Mouse (Mus musculus): ENCODE results near the gene Dirc2. TPM values are rescaled to one million over a fixed set of nuclear protein-coding genes. Genes with fewer than 3 reads are reported as not detected.

The Dirc2 gene
- polyA plus RNA-seq, 2 experiments: 20.5 to 22.9 TPM

DNA sequence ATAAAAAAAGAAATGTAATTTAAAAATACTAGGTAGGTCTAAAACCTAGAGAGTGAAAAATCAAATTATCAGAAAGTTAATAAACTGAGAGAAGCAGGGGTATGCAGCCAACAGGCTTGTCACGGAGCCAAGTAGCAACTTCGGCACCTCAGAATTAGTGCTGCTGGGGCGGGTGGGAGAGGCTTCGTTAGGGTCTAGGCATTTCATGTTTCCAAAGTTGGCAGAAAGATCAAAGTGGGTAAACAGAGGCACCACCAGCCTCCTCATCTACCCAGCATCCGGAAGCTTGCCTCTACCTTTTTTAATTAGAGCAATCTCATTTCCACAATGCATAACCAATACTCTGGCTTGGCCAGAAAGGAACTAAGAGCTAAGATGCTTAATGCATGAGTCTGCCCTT lies 115.2 kb downstream of the Dirc2 start:
- 67% methylated on average over 5 of the region's 5 CpGs for WGBS

GRCm38 (mm10) chr16:35652706-35653105 lies 116.5 kb downstream of the Dirc2 start:
- 82% methylated on average over 3 of the region's 3 CpGs for WGBS
- Histone ChIP-seq H3K4me3 (replicated peaks; ENCODE audit: low read length) (no peak overlapping the region), H3K9ac (ENCODE audit: low read depth, low read length, severe bottlenecking) (no peak overlapping the region), H3K4me1 (ENCODE audit: control insufficient read depth, insufficient read depth, low read length) (0 out of 2 replicates have a peak, but pooled peaks cover 2% of the 10 kb centered on the region), H3K36me3 (ENCODE audit: control insufficient read depth, insufficient read depth, low read length) (no peaks in the 10 kb centered on the region), H3K27me3 (ENCODE audit: control insufficient read depth, insufficient read depth, low read length) (no peaks in the 10 kb centered on the region), H3K27ac (replicated peaks; ENCODE audit: low read depth, low read length) (no peak overlapping the region), H3K9me3 (ENCODE audit: control insufficient read depth, low read length) (no peaks in the 10 kb centered on the region), H3K4me2 (replicated peaks; ENCODE audit: low read depth, low read length, severe bottlenecking) (no peak overlapping the region)
- no peak for DNase-seq (ENCODE audit: low spot score)
- ATAC-seq (ENCODE audit: low FRiP score, low read depth): no peak
- TF ChIP-seq POLR2A (IDR thresholded peaks at IDR 0.05; ENCODE audit: borderline replicate concordance, extremely low read depth, insufficient read depth, insufficient read length): no peak

More for the DNA sequence above, 115.2 kb downstream of the Dirc2 start:
- Histone ChIP-seq H3K27me3 (ENCODE audit: control insufficient read depth, insufficient read depth, low read length) (peaks cover 10% of the 10 kb centered on the region; the same call in 1 of the 2 replicates), H3K36me3 (ENCODE audit: control insufficient read depth, insufficient read depth, low read length) (no peaks in the 10 kb centered on the region), H3K27ac (replicated peaks; ENCODE audit: low read depth, low read length) (no peak overlapping the region), H3K4me3 (replicated peaks; ENCODE audit: low read length) (no peak overlapping the region), H3K4me1 (ENCODE audit: control insufficient read depth, insufficient read depth, low read length) (0 out of 2 replicates have a peak, but pooled peaks cover 2% of the 10 kb centered on the region), H3K9me3 (ENCODE audit: control insufficient read depth, low read length) (no peaks in the 10 kb centered on the region), H3K9ac (ENCODE audit: low read depth, low read length, severe bottlenecking) (no peak overlapping the region), H3K4me2 (replicated peaks; ENCODE audit: low read depth, low read length, severe bottlenecking) (no peak overlapping the region)
- TF ChIP-seq POLR2A (IDR thresholded peaks at IDR 0.05; ENCODE audit: borderline replicate concordance, extremely low read depth, insufficient read depth, insufficient read length): no peak
- DNase-seq (ENCODE audit: low spot score): no peak
- ATAC-seq (ENCODE audit: low FRiP score, low read depth): no peak

GRCm38 (mm10) chr16:35652206-35652605 lies 117.0 kb downstream of the Dirc2 start:
- no peak for ATAC-seq (ENCODE audit: low FRiP score, low read depth)
- H3K4me2 ChIP-seq (replicated peaks; ENCODE audit: low read depth, low read length, severe bottlenecking): no peak overlapping the region
- H3K27me3 ChIP-seq (ENCODE audit: control insufficient read depth, insufficient read depth, low read length): no peaks in the 10 kb centered on the region
- 0 out of 2 replicates have a peak, but pooled peaks cover 2% of the 10 kb centered on the region for H3K4me1 ChIP-seq (ENCODE audit: control insufficient read depth, insufficient read depth, low read length)
- no peaks in the 10 kb centered on the region for H3K9me3 ChIP-seq (ENCODE audit: control insufficient read depth, low read length)
- no peak overlapping the region for H3K9ac ChIP-seq (ENCODE audit: low read depth, low read length, severe bottlenecking)
- no peak for TF ChIP-seq POLR2A (IDR thresholded peaks at IDR 0.05; ENCODE audit: borderline replicate concordance, extremely low read depth, insufficient read depth, insufficient read length)
- no peak for DNase-seq (ENCODE audit: low spot score)
- no peak overlapping the region for H3K27ac ChIP-seq (replicated peaks; ENCODE audit: low read depth, low read length)
- H3K36me3 ChIP-seq (ENCODE audit: control insufficient read depth, insufficient read depth, low read length): no peaks in the 10 kb centered on the region
- H3K4me3 ChIP-seq (replicated peaks; ENCODE audit: low read length): no peak overlapping the region
- 47% methylated on average over 6 of the region's 6 CpGs for WGBS

DNA sequence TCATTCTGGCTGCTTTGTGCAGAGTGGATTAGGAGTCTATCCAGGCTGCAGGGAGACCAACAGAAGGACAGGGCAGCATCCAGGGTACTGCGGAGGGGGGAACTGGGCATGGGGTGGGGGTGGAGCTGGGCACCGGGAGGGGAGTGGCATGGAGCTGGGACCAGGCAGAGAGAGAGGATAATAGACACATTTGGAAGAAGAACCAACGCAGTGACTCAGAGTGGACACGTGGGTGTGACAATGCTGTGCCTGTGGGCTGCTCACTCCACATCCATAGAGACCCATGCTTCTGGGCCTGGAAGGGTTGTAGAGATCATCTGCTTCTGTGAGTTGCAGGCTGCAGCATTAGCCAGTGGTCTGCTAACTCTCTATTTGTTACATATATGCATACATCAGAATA lies 120.3 kb downstream of the Dirc2 start:
- Histone ChIP-seq H3K4me1 (ENCODE audit: control insufficient read depth, insufficient read depth, low read length) (0 out of 2 replicates have a peak, but pooled peaks cover 2% of the 10 kb centered on the region), H3K4me3 (replicated peaks; ENCODE audit: low read length) (no peak overlapping the region), H3K4me2 (replicated peaks; ENCODE audit: low read depth, low read length, severe bottlenecking) (no peak overlapping the region), H3K9me3 (ENCODE audit: control insufficient read depth, low read length) (no peaks in the 10 kb centered on the region), H3K36me3 (ENCODE audit: control insufficient read depth, insufficient read depth, low read length) (no peaks in the 10 kb centered on the region), H3K27ac (replicated peaks; ENCODE audit: low read depth, low read length) (no peak overlapping the region), H3K9ac (ENCODE audit: low read depth, low read length, severe bottlenecking) (no peak overlapping the region), H3K27me3 (ENCODE audit: control insufficient read depth, insufficient read depth, low read length) (no peaks in the 10 kb centered on the region)
- ATAC-seq (ENCODE audit: low FRiP score, low read depth) (no peak), DNase-seq (ENCODE audit: low spot score) (no peak)
- WGBS: 78% methylated on average over 4 of the region's 4 CpGs
- no peak for TF ChIP-seq POLR2A (IDR thresholded peaks at IDR 0.05; ENCODE audit: borderline replicate concordance, extremely low read depth, insufficient read depth, insufficient read length)

Other genes with a start within 250 kb of the Dirc2 start
- gene Sema5b, start 228.2 kb downstream of the Dirc2 start, polyA plus RNA-seq (2012; rRNA removed): 17.4 and 19.5 TPM in 2 replicates
- 4.2 and 5.4 TPM in 2 replicates for gene Sema5b, start 228.2 kb downstream of the Dirc2 start, polyA plus RNA-seq (2014; fragmentation: Nextera tagmentation; extraction: Ambion mirVana)
- 11.5 and 12.3 TPM in 2 replicates for gene Hspbap1, start 1.0 kb upstream of the Dirc2 start, polyA plus RNA-seq (2012; rRNA removed)
- 12.9 and 14.5 TPM in 2 replicates for gene Hspbap1, start 1.0 kb upstream of the Dirc2 start, polyA plus RNA-seq (2014; fragmentation: Nextera tagmentation; extraction: Ambion mirVana)
- gene Parp14, start 102.2 kb upstream of the Dirc2 start, polyA plus RNA-seq (2012; rRNA removed): 0.85 and 1.1 TPM in 2 replicates
- 0.67 and 0.91 TPM in 2 replicates for gene Parp14, start 102.2 kb upstream of the Dirc2 start, polyA plus RNA-seq (2014; fragmentation: Nextera tagmentation; extraction: Ambion mirVana)
- 3.5 and 4.1 TPM in 2 replicates for gene Parp9, start 169.1 kb upstream of the Dirc2 start, polyA plus RNA-seq (2012; rRNA removed)
- gene Parp9, start 169.1 kb upstream of the Dirc2 start, polyA plus RNA-seq (2014; fragmentation: Nextera tagmentation; extraction: Ambion mirVana): 4.3 and 5.3 TPM in 2 replicates
- 1.8 and 2.0 TPM in 2 replicates for gene Dtx3l, start 169.8 kb upstream of the Dirc2 start, polyA plus RNA-seq (2012; rRNA removed)
- gene Dtx3l, start 169.8 kb upstream of the Dirc2 start, polyA plus RNA-seq (2014; fragmentation: Nextera tagmentation; extraction: Ambion mirVana): 3.2 and 3.5 TPM in 2 replicates
- gene Kpna1, start 209.4 kb upstream of the Dirc2 start, polyA plus RNA-seq (2012; rRNA removed): 14.7 and 15.4 TPM in 2 replicates
- gene Kpna1, start 209.4 kb upstream of the Dirc2 start, polyA plus RNA-seq (2014; fragmentation: Nextera tagmentation; extraction: Ambion mirVana): 38.7 and 39.5 TPM in 2 replicates